Mouse (Mus musculus): ENCODE results near the gene Gm12355. TPM values are rescaled to one million over a fixed set of nuclear protein-coding genes. Genes with fewer than 3 reads are reported as not detected.
"Not testable (repeated sequence)": the region's sequence is repeated elsewhere in the genome, so short reads cannot be mapped to it uniquely, and the experiment has no call there.

The Gm12355 gene
- polyA plus RNA-seq (2012; rRNA removed), result 0.11 and 0.16 TPM in 2 replicates

DNA sequence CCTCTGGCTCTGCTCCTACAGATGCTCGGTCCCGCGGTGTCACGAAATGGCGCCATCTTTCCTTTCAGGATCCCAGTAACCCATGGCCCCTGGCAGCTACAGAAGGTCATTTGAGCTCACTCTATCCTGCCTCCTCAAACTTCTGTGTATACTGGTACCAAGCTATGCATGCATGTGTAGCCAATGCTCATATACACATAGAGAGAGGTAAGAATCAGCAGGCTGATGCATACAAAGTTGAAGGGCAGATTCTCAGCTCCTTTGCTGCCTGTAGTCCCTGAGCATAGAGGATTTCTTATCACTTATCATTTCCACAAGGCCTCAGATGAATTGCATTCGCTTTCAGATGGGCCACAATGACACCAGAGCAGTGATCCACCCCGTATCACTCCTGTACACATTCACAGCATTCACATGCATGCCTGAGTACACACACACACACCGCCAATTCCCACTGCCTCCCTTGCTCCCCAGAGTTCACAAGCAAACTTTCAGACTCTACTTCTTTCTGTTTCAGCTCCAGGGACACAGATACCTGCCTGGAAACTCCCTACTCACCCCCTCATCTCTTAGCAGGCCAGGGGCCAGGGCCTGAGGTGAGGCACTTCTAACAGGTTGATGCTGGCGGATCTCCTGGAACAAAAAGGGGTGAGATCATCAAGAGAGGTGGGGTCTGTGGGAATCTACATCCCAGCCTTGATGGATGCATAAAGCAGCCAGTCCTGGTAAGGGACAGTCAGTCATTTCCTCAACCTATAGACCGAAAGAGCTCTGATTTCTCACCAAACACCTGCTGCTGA is at the start of gene Gm12355, which contains the start of gene Gsdma3:
Gene Gm12355, minus strand, starts transcription at position 51 of the 800 bp plus-strand sequence.
Gene Gsdma3, plus strand, starts transcription at position 750 of the 800 bp plus-strand sequence.
- H3K4me3 ChIP-seq (ENCODE audit: control insufficient read depth, low read depth, low read length), result no peak within 1 kb of the TSS
- no peaks in the 10 kb centered on the region for H3K4me1 ChIP-seq (ENCODE audit: control insufficient read depth, insufficient read depth, low read length)
- no peaks in the 10 kb centered on the region for H3K36me3 ChIP-seq (ENCODE audit: control insufficient read depth, insufficient read depth, low read length)
- no peak within 1 kb of the TSS for H3K27ac ChIP-seq (ENCODE audit: control insufficient read depth, insufficient read depth, low read depth, low read length)
- H3K27me3 ChIP-seq (ENCODE audit: control insufficient read depth, insufficient read depth, low read length), result no peaks in the 10 kb centered on the region
- TF ChIP-seq CTCF (IDR thresholded peaks at IDR 0.05; ENCODE audit: control insufficient read depth, insufficient read depth, insufficient replicate concordance, low read depth, low read length), result no peak
- no peak for TF ChIP-seq POLR2A (IDR thresholded peaks at IDR 0.05; ENCODE audit: control insufficient read depth, low read depth, low read length)

DNA sequence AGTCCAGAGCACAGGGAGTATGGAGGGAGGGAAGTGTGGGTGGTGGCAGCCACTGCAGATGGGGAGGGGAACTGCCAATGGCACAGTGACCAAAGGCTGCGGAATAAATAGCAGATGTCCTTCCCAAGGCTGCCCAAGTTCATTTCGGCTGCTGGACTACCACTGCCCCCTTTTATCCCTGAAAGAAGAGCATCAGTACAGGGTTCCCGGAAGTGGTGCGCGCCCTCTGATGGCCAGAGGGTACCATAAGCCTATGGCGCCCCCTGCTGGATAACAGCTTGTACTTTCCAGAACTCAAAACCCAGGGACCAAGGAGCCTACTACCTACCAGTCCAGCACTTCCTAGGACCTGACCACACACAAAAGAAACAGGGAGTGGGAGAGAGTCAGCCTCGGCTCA is 47.7 kb upstream of the Gm12355 start:
- peak overlapping the region; percentile 74 for H3K4me3 ChIP-seq (ENCODE audit: control insufficient read depth, low read depth, low read length)

DNA sequence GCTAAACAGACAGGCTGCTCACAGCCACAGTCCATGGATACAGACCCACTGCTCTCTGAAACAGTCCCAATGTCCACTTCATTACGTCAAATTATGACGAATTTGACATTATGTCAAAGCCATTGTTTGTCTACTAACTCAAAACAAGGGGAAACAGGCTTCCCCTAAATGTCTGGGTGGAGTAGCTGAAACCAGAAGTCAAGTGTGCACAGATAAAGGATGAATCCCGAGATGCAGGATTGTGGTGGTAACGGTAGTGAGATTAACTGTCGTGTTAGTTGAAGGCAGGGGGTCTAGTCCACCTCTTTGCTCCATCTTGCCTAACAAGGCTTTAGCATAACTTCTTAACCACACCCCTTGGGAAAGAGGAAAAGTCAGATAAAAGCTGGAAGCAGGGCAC is 47.0 kb upstream of the Gm12355 start:
- Histone ChIP-seq H3K4me3 (ENCODE audit: control insufficient read depth, low read depth, low read length) (peak overlapping the region; percentile 74), H3K4me1 (ENCODE audit: control insufficient read depth, insufficient read depth, low read length) (peaks cover 5% of the 10 kb centered on the region; the same call in 1 of the 2 replicates), H3K27ac (ENCODE audit: control insufficient read depth, insufficient read depth, low read depth, low read length) (no peak overlapping the region; the same call in 1 of the 2 replicates), H3K36me3 (ENCODE audit: control insufficient read depth, insufficient read depth, low read length) (no peaks in the 10 kb centered on the region), H3K27me3 (ENCODE audit: control insufficient read depth, insufficient read depth, low read length) (no peaks in the 10 kb centered on the region)
- TF ChIP-seq CTCF (IDR thresholded peaks at IDR 0.05; ENCODE audit: control insufficient read depth, insufficient read depth, insufficient replicate concordance, low read depth, low read length) (no peak), POLR2A (IDR thresholded peaks at IDR 0.05; ENCODE audit: control insufficient read depth, low read depth, low read length) (no peak)

More for the DNA sequence above, 47.7 kb upstream of the Gm12355 start:
- H3K27me3 ChIP-seq (ENCODE audit: control insufficient read depth, insufficient read depth, low read length); H3K36me3 ChIP-seq (ENCODE audit: control insufficient read depth, insufficient read depth, low read length); H3K4me1 ChIP-seq (ENCODE audit: control insufficient read depth, insufficient read depth, low read length); H3K27ac ChIP-seq (ENCODE audit: control insufficient read depth, insufficient read depth, low read depth, low read length): not testable (repeated sequence)
- 0 out of 2 replicates have a peak, but pooled peaks have one; percentile 16 for TF ChIP-seq CTCF (IDR thresholded peaks at IDR 0.05; ENCODE audit: control insufficient read depth, insufficient read depth, insufficient replicate concordance, low read depth, low read length)

DNA sequence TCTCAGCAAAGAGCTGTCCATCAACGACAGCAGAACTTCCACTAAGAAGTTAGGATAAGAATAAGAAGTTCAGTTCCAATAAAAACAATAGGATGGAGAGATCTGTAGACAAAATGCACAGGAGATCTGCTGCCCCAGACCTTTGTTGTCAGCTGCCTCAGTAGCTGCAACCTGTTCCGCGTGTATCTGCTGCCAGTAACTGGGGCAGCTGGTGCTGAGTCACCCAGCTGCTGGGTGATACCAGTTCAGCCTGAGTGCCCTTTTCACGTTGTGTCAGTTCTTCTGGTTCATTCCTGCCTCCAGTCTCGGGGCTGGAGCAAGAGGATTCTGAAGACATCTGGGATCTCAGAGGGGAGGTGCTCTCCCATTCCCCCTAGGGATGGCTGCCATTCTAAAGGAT is 46.4 kb upstream of the Gm12355 start:
- TF ChIP-seq CTCF (IDR thresholded peaks at IDR 0.05; ENCODE audit: control insufficient read depth, insufficient read depth, insufficient replicate concordance, low read depth, low read length) (no peak), POLR2A (IDR thresholded peaks at IDR 0.05; ENCODE audit: control insufficient read depth, low read depth, low read length) (no peak)
- H3K4me3 ChIP-seq (ENCODE audit: control insufficient read depth, low read depth, low read length), result peak overlapping the region; percentile 21; the same call in 1 of the 2 replicates
- no peak overlapping the region for H3K27ac ChIP-seq (ENCODE audit: control insufficient read depth, insufficient read depth, low read depth, low read length)
- peaks cover 5% of the 10 kb centered on the region; the same call in 1 of the 2 replicates for H3K4me1 ChIP-seq (ENCODE audit: control insufficient read depth, insufficient read depth, low read length)
- no peaks in the 10 kb centered on the region for H3K27me3 ChIP-seq (ENCODE audit: control insufficient read depth, insufficient read depth, low read length)
- H3K36me3 ChIP-seq (ENCODE audit: control insufficient read depth, insufficient read depth, low read length), result no peaks in the 10 kb centered on the region

DNA sequence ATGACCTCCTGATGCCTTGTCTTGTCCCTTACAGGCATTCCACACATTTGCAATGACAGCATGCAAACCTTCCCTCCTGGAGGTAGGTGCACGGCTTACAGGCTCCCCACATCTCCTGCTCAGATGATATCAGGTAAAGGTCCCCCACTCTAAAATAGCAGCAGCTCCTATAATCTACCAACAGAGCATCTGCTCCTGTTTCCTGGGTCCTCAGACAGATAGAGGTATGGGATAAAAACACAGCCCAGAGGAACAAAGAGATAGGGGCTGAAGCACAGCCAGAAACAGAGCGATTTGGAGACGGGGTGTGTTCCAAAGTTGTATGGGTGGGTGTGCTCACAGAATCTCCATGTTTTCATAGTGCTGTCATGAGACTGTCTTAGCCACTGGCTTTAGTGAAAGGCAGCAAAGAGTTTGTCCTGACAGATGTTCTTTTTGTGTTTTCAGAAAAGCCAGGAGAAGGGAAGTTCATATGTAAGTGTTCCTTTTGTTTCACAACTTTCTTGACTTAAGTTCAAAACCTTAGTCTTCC is 45.9 kb upstream of the Gm12355 start:
- H3K27me3 ChIP-seq (ENCODE audit: control insufficient read depth, insufficient read depth, low read length), result no peaks in the 10 kb centered on the region
- H3K4me1 ChIP-seq (ENCODE audit: control insufficient read depth, insufficient read depth, low read length), result peaks cover 5% of the 10 kb centered on the region; the same call in 1 of the 2 replicates
- no peak overlapping the region for H3K4me3 ChIP-seq (ENCODE audit: control insufficient read depth, low read depth, low read length)
- H3K36me3 ChIP-seq (ENCODE audit: control insufficient read depth, insufficient read depth, low read length), result no peaks in the 10 kb centered on the region
- no peak overlapping the region for H3K27ac ChIP-seq (ENCODE audit: control insufficient read depth, insufficient read depth, low read depth, low read length)
- TF ChIP-seq POLR2A (IDR thresholded peaks at IDR 0.05; ENCODE audit: control insufficient read depth, low read depth, low read length) (no peak), CTCF (IDR thresholded peaks at IDR 0.05; ENCODE audit: control insufficient read depth, insufficient read depth, insufficient replicate concordance, low read depth, low read length) (no peak)

DNA sequence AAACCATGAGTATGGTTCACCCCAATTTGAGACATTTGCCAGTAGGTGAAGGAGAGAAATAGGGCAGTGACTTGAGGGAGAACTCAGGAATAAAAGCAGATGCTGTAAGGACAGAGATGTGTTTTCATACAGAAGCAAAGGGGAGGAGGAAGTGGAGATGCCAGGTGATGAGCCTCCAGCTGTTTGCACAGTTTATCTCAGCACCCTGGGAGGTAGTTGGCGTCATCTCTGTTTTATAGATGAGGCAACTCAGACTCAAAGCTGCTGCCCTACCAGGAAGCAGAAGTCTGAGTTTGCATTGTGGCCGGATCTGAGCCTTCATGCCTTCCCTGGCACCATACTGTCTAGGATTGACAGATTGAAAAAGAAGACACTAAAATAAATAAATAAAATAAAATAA is 43.5 kb upstream of the Gm12355 start:
- no peak overlapping the region for H3K4me3 ChIP-seq (ENCODE audit: control insufficient read depth, low read depth, low read length)
- peaks cover 5% of the 10 kb centered on the region; the same call in 1 of the 2 replicates for H3K4me1 ChIP-seq (ENCODE audit: control insufficient read depth, insufficient read depth, low read length)
- H3K36me3 ChIP-seq (ENCODE audit: control insufficient read depth, insufficient read depth, low read length), result no peaks in the 10 kb centered on the region
- H3K27ac ChIP-seq (ENCODE audit: control insufficient read depth, insufficient read depth, low read depth, low read length), result no peak overlapping the region
- H3K27me3 ChIP-seq (ENCODE audit: control insufficient read depth, insufficient read depth, low read length), result no peaks in the 10 kb centered on the region
- TF ChIP-seq CTCF (IDR thresholded peaks at IDR 0.05; ENCODE audit: control insufficient read depth, insufficient read depth, insufficient replicate concordance, low read depth, low read length), result no peak
- no peak for TF ChIP-seq POLR2A (IDR thresholded peaks at IDR 0.05; ENCODE audit: control insufficient read depth, low read depth, low read length)

DNA sequence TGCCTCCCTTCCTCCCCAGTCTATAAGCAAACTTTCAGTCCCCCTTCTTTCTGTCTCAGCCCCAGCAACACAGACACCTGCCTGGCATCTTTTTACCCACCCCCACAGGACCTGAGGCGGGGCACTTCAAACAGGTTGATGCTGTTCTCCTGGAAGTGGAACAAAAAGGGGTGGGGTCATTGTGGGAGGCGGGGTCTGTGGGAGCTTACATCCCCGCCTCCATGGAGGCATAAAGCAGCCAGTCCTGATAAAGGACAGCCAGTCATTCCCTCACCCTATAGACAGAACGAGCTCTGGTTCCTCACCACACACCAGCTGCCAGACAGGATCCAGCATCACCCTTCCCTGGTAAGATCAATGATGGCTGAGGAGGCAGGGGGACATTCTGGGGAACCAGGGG is 38.6 kb upstream of the Gm12355 start, which contains the start of gene Gsdma:
Gene Gsdma, plus strand, starts transcription at position 261 of the 400 bp plus-strand sequence.
- Histone ChIP-seq H3K4me1 (ENCODE audit: control insufficient read depth, insufficient read depth, low read length) (no peaks in the 10 kb centered on the region), H3K27ac (ENCODE audit: control insufficient read depth, insufficient read depth, low read depth, low read length) (no peak within 1 kb of the TSS), H3K4me3 (ENCODE audit: control insufficient read depth, low read depth, low read length) (no peak within 1 kb of the TSS), H3K36me3 (ENCODE audit: control insufficient read depth, insufficient read depth, low read length) (no peaks in the 10 kb centered on the region), H3K27me3 (ENCODE audit: control insufficient read depth, insufficient read depth, low read length) (no peaks in the 10 kb centered on the region)
- TF ChIP-seq POLR2A (IDR thresholded peaks at IDR 0.05; ENCODE audit: control insufficient read depth, low read depth, low read length) (no peak), CTCF (IDR thresholded peaks at IDR 0.05; ENCODE audit: control insufficient read depth, insufficient read depth, insufficient replicate concordance, low read depth, low read length) (no peak)

All from testis, adult 2 months (tissue).